Mouse (Mus musculus) liver, embryonic 11.5 days (tissue): ENCODE data around the gene Cdk10. TPM values are rescaled to one million over a fixed set of nuclear protein-coding genes. Genes with fewer than 3 reads are reported as not detected.

Source experiments
- ATAC-seq: fragments of 200-750 bp; cut with Nextera tagmentation; replicated peaks from 2 replicates; pipeline ENCODE4 v1.8.0; 2017; ENCODE audit warnings: moderate number of reproducible peaks, mild to moderate bottlenecking, moderate TSS enrichment, moderate library complexity; ENCODE audit not compliant: low FRiP score
- DNase-seq: peaks from one replicate; pipeline ENCODE4 v3.0.0-alpha.2; 2017; ENCODE audit warnings: low spot score
- H3K27ac ChIP-seq: fragments of 300-500 bp; sonication (generic); 2 replicates; pipeline ENCODE4 v1.5.1; 2014; ENCODE audit warnings: mild to moderate bottlenecking, low read depth, low read length, control low read depth
- H3K27me3 ChIP-seq: fragments of 300-500 bp; sonication (generic); replicated peaks from 2 replicates; pipeline ENCODE4 v1.6.1; 2014; ENCODE audit warnings: low read length, mixed read lengths; ENCODE audit not compliant: control insufficient read depth, insufficient read depth
- H3K36me3 ChIP-seq: fragments of 300-500 bp; sonication (generic); 2 replicates; pipeline ENCODE4 v1.6.1; 2014; ENCODE audit warnings: mild to moderate bottlenecking, low read length, moderate library complexity, mixed read lengths; ENCODE audit not compliant: control insufficient read depth, insufficient read depth
- H3K4me1 ChIP-seq: fragments of 300-500 bp; sonication (generic); replicated peaks from 2 replicates; pipeline ENCODE4 v1.6.1; 2014; ENCODE audit warnings: low read length, mixed read lengths; ENCODE audit not compliant: control insufficient read depth, insufficient read depth
- H3K4me2 ChIP-seq: fragments of 300-500 bp; sonication (generic); 2 replicates; pipeline ENCODE4 v1.6.1; 2014; ENCODE audit warnings: mild to moderate bottlenecking, control low read depth, moderate library complexity
- H3K4me3 ChIP-seq: fragments of 300-500 bp; sonication (generic); 2 replicates; pipeline ENCODE4 v1.5.1; 2014; ENCODE audit warnings: low read depth, low read length, control low read depth
- H3K9ac ChIP-seq: fragments of 300-500 bp; sonication (generic); 2 replicates; pipeline ENCODE4 v1.6.1; 2014; ENCODE audit warnings: low read depth, low read length, control low read depth
- H3K9me3 ChIP-seq: fragments of 300-500 bp; sonication (generic); 2 replicates; pipeline ENCODE4 v1.6.1; 2016; ENCODE audit warnings: low read length, inconsistent platforms, mixed read lengths; ENCODE audit not compliant: control insufficient read depth
- WGBS: fragments of 180-500 bp; shearing (Covaris S2); extraction: QIAGEN DNeasy Blood & Tissue Kit; methylation state at CpG from one replicate; pipeline ENCODE4 v1.1.7; 2014; 5-methylcytosine and 5-hydroxymethylcytosine counted together
- polyA plus RNA-seq: library from polyadenylated mRNA; unstranded; fragments of >200 nt; fragmentation: Nextera tagmentation; extraction: Ambion mirVana; gene quantifications from 2 replicates; pipeline ENCODE4 v1.2.1, GENCODE M21; 2014

Cdk10 gene
- polyA plus RNA-seq, 1 experiment from 2014 or later = 22.8 TPM

DNA sequence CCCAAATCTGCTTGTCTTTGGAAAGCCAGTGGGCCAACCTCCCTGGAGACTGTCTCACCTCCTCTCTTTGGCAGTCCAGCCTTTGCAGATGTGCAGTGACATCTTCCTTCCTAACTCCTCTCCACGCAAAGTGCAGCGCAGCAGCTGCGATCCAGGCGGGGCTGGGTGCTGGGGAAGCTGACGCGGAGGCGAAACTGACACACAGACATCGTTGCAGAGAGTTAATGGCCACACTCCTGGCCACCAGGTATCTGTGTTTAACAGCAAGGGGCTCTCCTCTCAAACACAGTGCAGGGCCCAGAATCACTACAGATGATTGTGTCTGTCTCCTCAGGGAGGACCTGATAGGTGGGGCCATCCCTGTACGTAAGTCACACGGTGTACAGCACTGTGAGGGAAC is 46.5 kb downstream of the Cdk10 start:
- no peak for ATAC-seq
- H3K4me3 ChIP-seq = no peak overlapping the region
- DNase-seq = no peak
- H3K9ac ChIP-seq = no peak overlapping the region
- H3K27me3 ChIP-seq = no peaks in the 10 kb centered on the region
- peaks cover 29% of the 10 kb centered on the region for H3K36me3 ChIP-seq
- no peaks in the 10 kb centered on the region for H3K4me1 ChIP-seq
- no peaks in the 10 kb centered on the region for H3K9me3 ChIP-seq
- no peak overlapping the region for H3K27ac ChIP-seq
- WGBS = 89% methylated on average over 10 of the region's 10 CpGs
- H3K4me2 ChIP-seq = no peak overlapping the region

DNA sequence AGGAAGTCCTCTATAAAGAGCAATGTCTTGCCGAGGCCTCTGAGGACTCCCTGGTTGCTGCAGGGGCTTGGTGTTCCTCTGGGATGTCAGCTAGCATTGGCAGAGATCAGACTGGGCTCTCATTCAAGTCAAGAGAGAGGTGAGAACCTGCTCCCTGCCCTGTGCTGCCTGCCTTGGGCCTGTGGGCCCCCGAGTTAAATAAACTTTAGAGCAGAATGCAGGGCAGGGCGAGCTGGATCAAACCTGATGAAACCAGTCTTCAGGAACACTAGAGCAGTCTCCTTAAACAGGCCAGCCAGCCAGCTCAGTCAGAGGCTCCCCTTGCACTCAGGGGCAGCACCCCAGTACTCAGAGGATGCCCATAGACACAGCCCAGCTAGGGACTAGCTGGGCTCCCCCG is 47.3 kb downstream of the Cdk10 start:
- no peaks in the 10 kb centered on the region for H3K27me3 ChIP-seq
- H3K4me3 ChIP-seq = no peak overlapping the region
- DNase-seq (no peak), ATAC-seq (no peak)
- peaks cover 28% of the 10 kb centered on the region for H3K36me3 ChIP-seq
- no peaks in the 10 kb centered on the region for H3K4me1 ChIP-seq
- H3K27ac ChIP-seq = no peak overlapping the region
- H3K4me2 ChIP-seq = no peak overlapping the region
- no peaks in the 10 kb centered on the region for H3K9me3 ChIP-seq
- no peak overlapping the region for H3K9ac ChIP-seq
- 84% methylated on average over 4 of the region's 4 CpGs for WGBS

DNA sequence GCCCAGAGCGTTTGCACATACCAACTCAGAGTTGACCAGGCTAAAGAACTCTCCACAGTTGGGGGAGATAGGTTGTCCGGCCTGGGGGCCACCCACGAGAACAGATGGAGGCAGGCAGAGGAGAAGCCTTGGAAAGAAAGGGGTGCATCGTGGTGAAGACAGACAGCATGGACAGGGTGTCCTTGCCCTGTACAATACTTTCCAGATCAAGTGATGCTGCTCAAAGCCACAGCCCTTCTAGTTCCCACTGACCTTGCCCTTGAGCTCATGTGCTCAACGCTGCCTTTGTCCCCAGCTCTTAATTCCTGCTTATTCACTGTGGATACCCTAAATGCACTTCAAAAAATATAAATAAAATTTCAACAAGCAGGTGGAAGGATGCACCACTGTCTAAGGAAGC is 49.8 kb downstream of the Cdk10 start:
- H3K4me1 ChIP-seq = no peaks in the 10 kb centered on the region

DNA sequence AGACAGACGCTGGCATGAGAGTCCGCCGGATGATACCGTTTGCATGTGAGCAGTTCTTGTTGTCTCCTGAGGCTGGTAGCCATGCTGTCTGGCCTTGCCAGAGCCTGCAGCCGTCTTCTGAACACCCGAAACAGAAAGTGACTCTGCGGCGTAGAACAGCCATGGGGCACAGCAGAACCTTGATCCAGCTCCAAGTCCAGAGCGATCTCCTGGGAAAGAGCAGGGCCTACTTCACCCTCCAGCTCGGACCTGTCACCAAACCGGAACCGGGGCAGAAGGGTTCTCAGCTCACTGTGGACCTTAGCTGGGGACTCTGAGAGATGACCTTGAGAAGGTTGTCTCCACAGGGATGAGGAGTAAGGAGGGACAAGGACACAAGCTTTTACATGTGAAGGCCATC is 50.5 kb downstream of the Cdk10 start:
- peaks cover 9% of the 10 kb centered on the region; the same call in 1 of the 2 replicates for H3K36me3 ChIP-seq
- H3K27ac ChIP-seq = no peak overlapping the region
- no peaks in the 10 kb centered on the region for H3K9me3 ChIP-seq
- H3K4me3 ChIP-seq = no peak overlapping the region
- no peaks in the 10 kb centered on the region for H3K27me3 ChIP-seq
- WGBS = 95% methylated on average over 12 of the region's 12 CpGs
- H3K4me2 ChIP-seq = no peak overlapping the region
- DNase-seq = no peak
- no peak overlapping the region for H3K9ac ChIP-seq
- H3K4me1 ChIP-seq = no peaks in the 10 kb centered on the region
- ATAC-seq = no peak

More for the DNA sequence above, 49.8 kb downstream of the Cdk10 start:
- Histone ChIP-seq H3K9me3 (no peaks in the 10 kb centered on the region), H3K4me2 (no peak overlapping the region), H3K4me3 (no peak overlapping the region), H3K27me3 (no peaks in the 10 kb centered on the region), H3K36me3 (peaks cover 13% of the 10 kb centered on the region; the same call in 1 of the 2 replicates), H3K27ac (no peak overlapping the region), H3K9ac (no peak overlapping the region)
- ATAC-seq = no peak
- WGBS = 88% methylated on average over 5 of the region's 5 CpGs
- DNase-seq = no peak

DNA sequence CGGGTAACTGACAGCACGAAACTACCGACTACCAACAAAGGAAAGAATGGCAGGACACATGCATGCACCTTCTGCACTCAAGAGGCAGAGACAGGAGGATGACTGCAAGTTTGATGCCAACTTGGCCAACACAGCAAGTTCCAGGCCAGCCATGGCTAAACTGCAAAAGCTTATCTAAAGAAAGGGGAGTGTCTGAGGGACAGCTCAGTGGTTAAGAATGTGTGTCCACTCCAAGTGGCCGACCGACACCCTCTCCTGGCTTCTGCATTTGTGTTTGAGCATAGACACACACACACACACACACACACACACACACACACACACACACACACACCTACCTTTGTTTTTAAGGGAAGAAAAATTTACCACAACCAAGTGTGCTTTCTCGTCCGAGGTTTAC is 53.8 kb downstream of the Cdk10 start:
- Histone ChIP-seq H3K27ac (no peak overlapping the region), H3K9me3 (no peaks in the 10 kb centered on the region), H3K4me3 (no peak overlapping the region), H3K4me2 (no peak overlapping the region), H3K27me3 (no peaks in the 10 kb centered on the region), H3K9ac (no peak overlapping the region), H3K36me3 (peaks cover 15% of the 10 kb centered on the region; the same call in 1 of the 2 replicates), H3K4me1 (no peaks in the 10 kb centered on the region)
- DNase-seq (no peak), ATAC-seq (no peak)
- WGBS = 78% methylated on average over 7 of the region's 7 CpGs

DNA sequence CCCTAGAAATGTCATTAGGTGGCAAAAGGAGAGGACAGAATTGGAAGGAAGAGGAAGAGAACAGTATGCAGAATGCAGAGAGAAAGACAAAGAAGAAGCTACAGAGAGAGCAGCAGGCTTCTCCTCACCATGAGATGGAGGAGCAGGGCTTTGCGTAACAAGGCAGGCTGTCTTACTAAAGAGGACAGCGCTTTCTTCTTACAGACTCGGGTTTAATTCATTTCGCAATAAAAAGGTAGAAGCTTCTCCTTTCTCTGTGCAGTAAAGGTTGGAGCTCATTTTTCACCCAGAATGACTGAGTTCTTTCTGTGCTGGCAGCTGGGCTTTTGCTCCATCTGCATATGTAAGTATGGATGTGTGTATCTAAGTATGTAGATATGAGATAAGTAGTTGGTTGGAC is 55.2 kb downstream of the Cdk10 start:
- H3K4me3 ChIP-seq = no peak overlapping the region
- peaks cover 16% of the 10 kb centered on the region; the same call in 1 of the 2 replicates for H3K36me3 ChIP-seq
- WGBS = 84% methylated on average over 4 of the region's 4 CpGs
- H3K9me3 ChIP-seq = no peaks in the 10 kb centered on the region
- ATAC-seq (no peak), DNase-seq (no peak)
- no peaks in the 10 kb centered on the region for H3K4me1 ChIP-seq
- H3K4me2 ChIP-seq = no peak overlapping the region
- H3K27me3 ChIP-seq = no peaks in the 10 kb centered on the region
- no peak overlapping the region for H3K27ac ChIP-seq
- H3K9ac ChIP-seq = no peak overlapping the region

DNA sequence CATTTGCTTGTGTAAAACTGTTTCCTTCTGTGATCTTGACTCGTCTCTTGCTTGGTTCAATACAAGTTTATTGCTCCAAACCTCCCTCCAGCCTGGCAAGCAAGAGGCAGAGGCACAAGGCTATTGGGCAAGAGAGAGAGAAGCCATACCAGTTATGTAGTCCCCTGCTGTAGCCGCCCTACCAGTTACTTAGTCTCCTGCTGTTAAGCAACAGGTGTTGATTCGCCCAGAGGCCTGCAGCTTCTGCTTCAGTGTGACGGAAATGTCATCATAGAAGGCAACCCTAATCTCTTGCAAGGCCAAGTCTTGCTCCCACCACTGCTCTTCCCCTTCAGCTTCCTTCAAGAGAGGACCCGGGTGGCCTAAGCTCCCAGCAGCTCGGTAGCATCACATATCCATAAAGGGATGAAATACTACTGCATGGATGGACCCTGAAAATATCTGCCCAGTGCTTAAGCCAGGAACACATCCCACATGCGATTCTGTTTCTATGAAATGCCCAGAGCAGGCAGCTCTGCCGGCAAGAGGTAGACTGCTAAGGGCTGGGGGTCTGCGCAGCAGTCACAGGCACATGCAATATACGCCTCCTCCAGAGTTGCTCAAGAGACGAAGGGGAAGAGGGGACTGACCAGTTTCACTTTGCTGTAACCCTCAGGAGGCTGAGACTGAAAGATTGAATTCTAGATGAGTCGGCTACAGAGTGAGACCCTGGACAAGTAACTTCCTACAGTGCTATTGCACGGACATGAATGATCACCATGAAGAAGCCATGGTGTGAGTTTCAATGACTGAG is 55.9 kb downstream of the Cdk10 start:
- WGBS = 88% methylated on average over 13 of the region's 13 CpGs
- DNase-seq = no peak
- H3K36me3 ChIP-seq = peaks cover 16% of the 10 kb centered on the region; the same call in 1 of the 2 replicates
- no peak overlapping the region for H3K4me2 ChIP-seq
- H3K27me3 ChIP-seq = no peaks in the 10 kb centered on the region
- ATAC-seq = no peak
- no peak overlapping the region for H3K4me3 ChIP-seq
- H3K9ac ChIP-seq = no peak overlapping the region
- no peak overlapping the region for H3K27ac ChIP-seq
- H3K4me1 ChIP-seq = no peaks in the 10 kb centered on the region
- H3K9me3 ChIP-seq = no peaks in the 10 kb centered on the region
